Mouse (Mus musculus): ENCODE results near the gene Xrn2. TPM values are rescaled to one million over a fixed set of nuclear protein-coding genes. Genes with fewer than 3 reads are reported as not detected.

Xrn2 gene
- 85.9 and 99.7 TPM in 2 replicates for polyA plus RNA-seq (2014; fragmentation: Nextera tagmentation; extraction: Ambion mirVana)

GRCm38 (mm10) chr2:147012623-147013184, at the start of gene Xrn2:
Xrn2 (plus strand) TSS chr2:147012996.
- Histone ChIP-seq H3K27ac (ENCODE audit: low read depth, low read length) (peak within 1 kb of the TSS; percentile 97), H3K27me3 (ENCODE audit: control insufficient read depth, insufficient read depth, low read length) (peaks cover 2% of the 10 kb centered on the region; the same call in 1 of the 2 replicates), H3K9me3 (ENCODE audit: control insufficient read depth, low read length) (no peaks in the 10 kb centered on the region), H3K4me1 (ENCODE audit: control insufficient read depth, insufficient read depth, low read length) (peaks cover 14% of the 10 kb centered on the region; the same call in 1 of the 2 replicates), H3K4me2 (ENCODE audit: low read depth, low read length) (peak within 1 kb of the TSS; percentile 55), H3K36me3 (ENCODE audit: control insufficient read depth, insufficient read depth, low read length) (no peaks in the 10 kb centered on the region), H3K4me3 (ENCODE audit: low read depth, low read length) (peak within 1 kb of the TSS; percentile 92), H3K9ac (replicated peaks; ENCODE audit: low read depth, low read length) (peak within 1 kb of the TSS; percentile 83)
- ATAC-seq (ENCODE audit: low read depth), result peak; percentile 97
- under 1% methylated on average over 37 of the region's 37 CpGs for WGBS

- Histone ChIP-seq H3K36me3 (ENCODE audit: control insufficient read depth, insufficient read depth, low read length) (no peaks in the 10 kb centered on the region), H3K4me1 (ENCODE audit: control insufficient read depth, insufficient read depth, low read length) (no peaks in the 10 kb centered on the region), H3K9me3 (ENCODE audit: control insufficient read depth, low read length) (no peaks in the 10 kb centered on the region), H3K4me3 (ENCODE audit: low read depth, low read length) (no peak overlapping the region), H3K4me2 (ENCODE audit: low read depth, low read length) (no peak overlapping the region), H3K9ac (replicated peaks; ENCODE audit: low read depth, low read length) (no peak overlapping the region), H3K27ac (ENCODE audit: low read depth, low read length) (no peak overlapping the region), H3K27me3 (ENCODE audit: control insufficient read depth, insufficient read depth, low read length) (no peaks in the 10 kb centered on the region)
- no peak for ATAC-seq (ENCODE audit: low read depth)
- WGBS, result 83% methylated on average over 3 of the region's 3 CpGs
Observed at GRCm38 (mm10) chr2:146975024-146975423, 37.8 kb upstream of the Xrn2 start.

GRCm38 (mm10) chr2:146975453-146976028, 37.3 kb upstream of the Xrn2 start:
- peak; percentile 63; the same call in 1 of the 2 replicates for ATAC-seq (ENCODE audit: low read depth)
- Histone ChIP-seq H3K27ac (ENCODE audit: low read depth, low read length) (no peak overlapping the region), H3K9me3 (ENCODE audit: control insufficient read depth, low read length) (no peaks in the 10 kb centered on the region), H3K4me2 (ENCODE audit: low read depth, low read length) (no peak overlapping the region), H3K4me3 (ENCODE audit: low read depth, low read length) (no peak overlapping the region), H3K27me3 (ENCODE audit: control insufficient read depth, insufficient read depth, low read length) (no peaks in the 10 kb centered on the region), H3K9ac (replicated peaks; ENCODE audit: low read depth, low read length) (no peak overlapping the region), H3K4me1 (ENCODE audit: control insufficient read depth, insufficient read depth, low read length) (no peaks in the 10 kb centered on the region), H3K36me3 (ENCODE audit: control insufficient read depth, insufficient read depth, low read length) (no peaks in the 10 kb centered on the region)
- 67% methylated on average over 3 of the region's 3 CpGs for WGBS

GRCm38 (mm10) chr2:146982786-146983185, 30.0 kb upstream of the Xrn2 start:
- no peaks in the 10 kb centered on the region for H3K4me1 ChIP-seq (ENCODE audit: control insufficient read depth, insufficient read depth, low read length)
- H3K9me3 ChIP-seq (ENCODE audit: control insufficient read depth, low read length), result no peaks in the 10 kb centered on the region
- H3K4me3 ChIP-seq (ENCODE audit: low read depth, low read length), result no peak overlapping the region
- WGBS, result 89% methylated on average over 2 of the region's 2 CpGs
- no peak for ATAC-seq (ENCODE audit: low read depth)
- no peak overlapping the region for H3K27ac ChIP-seq (ENCODE audit: low read depth, low read length)
- H3K36me3 ChIP-seq (ENCODE audit: control insufficient read depth, insufficient read depth, low read length), result no peaks in the 10 kb centered on the region
- no peaks in the 10 kb centered on the region for H3K27me3 ChIP-seq (ENCODE audit: control insufficient read depth, insufficient read depth, low read length)
- no peak overlapping the region for H3K9ac ChIP-seq (replicated peaks; ENCODE audit: low read depth, low read length)
- H3K4me2 ChIP-seq (ENCODE audit: low read depth, low read length), result no peak overlapping the region

GRCm38 (mm10) chr2:146984831-146985230, 28.0 kb upstream of the Xrn2 start:
- no peak overlapping the region for H3K9ac ChIP-seq (replicated peaks; ENCODE audit: low read depth, low read length)
- no peak overlapping the region for H3K27ac ChIP-seq (ENCODE audit: low read depth, low read length)
- no peak overlapping the region for H3K4me2 ChIP-seq (ENCODE audit: low read depth, low read length)
- no peaks in the 10 kb centered on the region for H3K36me3 ChIP-seq (ENCODE audit: control insufficient read depth, insufficient read depth, low read length)
- H3K27me3 ChIP-seq (ENCODE audit: control insufficient read depth, insufficient read depth, low read length), result no peaks in the 10 kb centered on the region
- WGBS, result 95% methylated on average over 2 of the region's 2 CpGs
- no peaks in the 10 kb centered on the region for H3K4me1 ChIP-seq (ENCODE audit: control insufficient read depth, insufficient read depth, low read length)
- no peak for ATAC-seq (ENCODE audit: low read depth)
- no peak overlapping the region for H3K4me3 ChIP-seq (ENCODE audit: low read depth, low read length)
- no peaks in the 10 kb centered on the region for H3K9me3 ChIP-seq (ENCODE audit: control insufficient read depth, low read length)

GRCm38 (mm10) chr2:146985807-146986206, 27.0 kb upstream of the Xrn2 start:
- Histone ChIP-seq H3K27me3 (ENCODE audit: control insufficient read depth, insufficient read depth, low read length) (no peaks in the 10 kb centered on the region), H3K4me3 (ENCODE audit: low read depth, low read length) (no peak overlapping the region), H3K4me2 (ENCODE audit: low read depth, low read length) (no peak overlapping the region), H3K9me3 (ENCODE audit: control insufficient read depth, low read length) (no peaks in the 10 kb centered on the region), H3K4me1 (ENCODE audit: control insufficient read depth, insufficient read depth, low read length) (no peaks in the 10 kb centered on the region), H3K36me3 (ENCODE audit: control insufficient read depth, insufficient read depth, low read length) (no peaks in the 10 kb centered on the region), H3K27ac (ENCODE audit: low read depth, low read length) (no peak overlapping the region), H3K9ac (replicated peaks; ENCODE audit: low read depth, low read length) (no peak overlapping the region)
- ATAC-seq (ENCODE audit: low read depth), result no peak
- WGBS, result 100% methylated on average over 1 of the region's 1 CpGs

GRCm38 (mm10) chr2:146986429-146986828, 26.4 kb upstream of the Xrn2 start:
- H3K27ac ChIP-seq (ENCODE audit: low read depth, low read length), result no peak overlapping the region
- no peak overlapping the region for H3K4me3 ChIP-seq (ENCODE audit: low read depth, low read length)
- H3K27me3 ChIP-seq (ENCODE audit: control insufficient read depth, insufficient read depth, low read length), result no peaks in the 10 kb centered on the region
- H3K9me3 ChIP-seq (ENCODE audit: control insufficient read depth, low read length), result no peaks in the 10 kb centered on the region
- H3K9ac ChIP-seq (replicated peaks; ENCODE audit: low read depth, low read length), result no peak overlapping the region
- H3K4me2 ChIP-seq (ENCODE audit: low read depth, low read length), result no peak overlapping the region
- ATAC-seq (ENCODE audit: low read depth), result no peak
- no peaks in the 10 kb centered on the region for H3K4me1 ChIP-seq (ENCODE audit: control insufficient read depth, insufficient read depth, low read length)
- no peaks in the 10 kb centered on the region for H3K36me3 ChIP-seq (ENCODE audit: control insufficient read depth, insufficient read depth, low read length)

GRCm38 (mm10) chr2:147007265-147007664, 5.5 kb upstream of the Xrn2 start:
- H3K9me3 ChIP-seq (ENCODE audit: control insufficient read depth, low read length), result no peaks in the 10 kb centered on the region
- H3K36me3 ChIP-seq (ENCODE audit: control insufficient read depth, insufficient read depth, low read length), result no peaks in the 10 kb centered on the region
- 86% methylated on average over 2 of the region's 2 CpGs for WGBS
- no peak overlapping the region for H3K4me2 ChIP-seq (ENCODE audit: low read depth, low read length)
- no peak for ATAC-seq (ENCODE audit: low read depth)
- 0 out of 2 replicates have a peak, but pooled peaks cover 4% of the 10 kb centered on the region for H3K4me1 ChIP-seq (ENCODE audit: control insufficient read depth, insufficient read depth, low read length)
- H3K27me3 ChIP-seq (ENCODE audit: control insufficient read depth, insufficient read depth, low read length), result no peaks in the 10 kb centered on the region
- H3K27ac ChIP-seq (ENCODE audit: low read depth, low read length), result no peak overlapping the region
- no peak overlapping the region for H3K9ac ChIP-seq (replicated peaks; ENCODE audit: low read depth, low read length)
- H3K4me3 ChIP-seq (ENCODE audit: low read depth, low read length), result no peak overlapping the region

GRCm38 (mm10) chr2:147009084-147009483, 3.7 kb upstream of the Xrn2 start:
- no peaks in the 10 kb centered on the region for H3K36me3 ChIP-seq (ENCODE audit: control insufficient read depth, insufficient read depth, low read length)
- no peak overlapping the region for H3K27ac ChIP-seq (ENCODE audit: low read depth, low read length)
- peaks cover 2% of the 10 kb centered on the region; the same call in 1 of the 2 replicates for H3K27me3 ChIP-seq (ENCODE audit: control insufficient read depth, insufficient read depth, low read length)
- no peak overlapping the region for H3K4me3 ChIP-seq (ENCODE audit: low read depth, low read length)
- H3K9me3 ChIP-seq (ENCODE audit: control insufficient read depth, low read length), result no peaks in the 10 kb centered on the region
- peaks cover 8% of the 10 kb centered on the region; the same call in 1 of the 2 replicates for H3K4me1 ChIP-seq (ENCODE audit: control insufficient read depth, insufficient read depth, low read length)
- ATAC-seq (ENCODE audit: low read depth), result no peak
- H3K9ac ChIP-seq (replicated peaks; ENCODE audit: low read depth, low read length), result no peak overlapping the region
- no peak overlapping the region for H3K4me2 ChIP-seq (ENCODE audit: low read depth, low read length)

All from neural tube, embryonic 14.5 days (tissue).